Mouse (Mus musculus): ENCODE measurements around the gene Ccnf.

The Ccnf gene

DNA sequence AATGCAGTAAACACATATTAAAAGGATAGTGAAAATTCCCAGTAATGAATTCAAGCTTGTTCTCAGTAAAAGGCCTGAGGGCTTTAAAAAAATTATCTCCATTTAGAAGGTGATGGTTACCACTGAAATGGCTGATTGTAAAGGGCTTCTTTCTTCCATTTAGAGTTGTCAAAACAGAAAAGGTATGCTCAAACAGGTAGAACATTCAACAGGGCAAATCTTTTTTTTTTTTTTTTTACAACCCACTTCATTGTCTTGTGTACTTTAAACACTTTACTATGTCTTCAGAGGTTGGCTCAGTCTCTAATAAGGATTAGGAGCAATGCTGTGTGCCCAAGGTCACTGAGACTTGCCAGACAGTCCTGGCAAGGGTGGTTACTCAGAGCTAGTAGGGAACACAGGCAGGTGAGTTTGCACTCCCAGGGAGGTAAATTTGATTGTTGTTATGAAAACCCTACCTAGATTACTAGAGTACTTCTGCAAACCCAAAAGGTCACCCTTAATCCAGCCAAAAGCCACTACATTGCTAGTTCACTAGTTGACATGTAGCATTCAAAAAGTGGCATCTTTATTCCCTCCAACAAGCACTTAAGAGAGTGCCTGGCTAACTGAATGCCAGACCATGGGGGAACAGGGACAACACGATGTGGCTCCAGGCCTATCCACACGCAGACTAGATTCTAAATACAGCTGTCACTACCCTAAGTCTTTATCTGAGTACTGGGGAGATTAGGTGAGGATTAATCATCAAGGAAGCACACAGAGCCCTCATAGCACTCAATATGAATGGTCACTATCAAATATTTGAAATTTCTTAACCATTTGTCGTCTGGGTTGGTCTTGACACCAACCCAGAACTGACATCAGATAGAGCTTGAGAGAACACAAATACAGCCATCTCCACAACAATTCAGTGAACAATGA is 47.4 kb downstream of the Ccnf start:
- in situ Hi-C loops (cut with MboI, MseI) = no loop called here

DNA sequence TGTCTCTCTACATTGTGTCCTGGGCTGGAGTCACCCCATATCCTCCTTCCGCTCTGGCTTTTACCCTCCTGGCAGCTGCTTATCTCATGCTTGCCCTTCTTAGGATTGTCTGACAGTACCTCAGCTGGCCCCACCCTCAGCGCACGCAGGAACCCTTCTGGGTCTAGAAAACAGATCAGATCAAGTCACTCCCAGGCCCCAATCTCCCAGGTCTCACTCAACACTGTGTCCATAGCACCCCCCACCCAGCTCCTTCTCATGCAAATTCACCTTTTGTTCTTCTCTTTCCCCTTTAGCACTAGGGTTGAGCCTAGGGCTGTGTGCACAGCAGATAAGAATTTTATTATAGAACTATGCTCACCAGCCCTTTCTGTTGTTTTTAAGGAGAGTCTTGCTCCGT is 48.2 kb downstream of the Ccnf start:
- in situ Hi-C loops (cut with MboI, MseI) = no loop called here

DNA sequence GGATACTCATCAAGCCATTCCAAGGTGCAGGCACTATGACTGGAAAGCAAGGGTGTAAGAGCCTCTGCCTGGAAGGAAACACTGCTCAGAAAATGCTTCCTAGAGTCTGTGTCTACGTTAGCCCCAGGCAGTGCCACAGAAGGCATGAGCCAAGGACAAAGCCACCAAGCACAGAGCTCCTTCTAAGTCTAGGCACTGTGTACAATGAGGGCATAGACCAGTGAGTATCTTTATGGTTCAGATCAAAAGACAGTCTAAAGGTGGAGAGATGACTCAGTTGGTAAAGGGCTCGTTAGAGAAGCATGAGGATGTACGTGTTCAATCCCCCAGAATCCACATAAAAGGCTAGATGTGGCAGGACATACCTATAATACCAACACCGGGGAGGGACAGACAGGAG is 50.2 kb downstream of the Ccnf start:
- in situ Hi-C loops (cut with MboI, MseI) = no loop called here

DNA sequence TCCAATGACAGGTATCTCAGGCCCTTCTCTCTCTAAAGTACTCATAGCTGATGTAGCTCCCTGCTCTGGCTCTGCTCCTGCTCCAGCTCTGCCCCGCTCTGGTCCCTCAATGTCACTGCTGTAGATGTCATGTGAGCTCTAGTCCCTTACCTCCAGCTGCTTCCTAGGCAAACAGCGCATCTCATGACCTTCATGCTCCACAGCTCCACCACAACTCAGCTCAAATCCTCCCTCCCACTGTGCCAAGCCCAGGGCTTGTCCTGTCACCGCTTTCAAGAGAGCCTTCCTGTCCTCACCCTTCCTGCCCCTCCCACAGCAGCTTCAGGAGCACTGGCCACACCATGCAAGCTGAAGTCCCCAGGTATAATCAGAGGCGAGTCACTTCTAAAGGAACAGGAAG is 51.5 kb downstream of the Ccnf start:
- in situ Hi-C loops (cut with MboI, MseI) = no loop called here

DNA sequence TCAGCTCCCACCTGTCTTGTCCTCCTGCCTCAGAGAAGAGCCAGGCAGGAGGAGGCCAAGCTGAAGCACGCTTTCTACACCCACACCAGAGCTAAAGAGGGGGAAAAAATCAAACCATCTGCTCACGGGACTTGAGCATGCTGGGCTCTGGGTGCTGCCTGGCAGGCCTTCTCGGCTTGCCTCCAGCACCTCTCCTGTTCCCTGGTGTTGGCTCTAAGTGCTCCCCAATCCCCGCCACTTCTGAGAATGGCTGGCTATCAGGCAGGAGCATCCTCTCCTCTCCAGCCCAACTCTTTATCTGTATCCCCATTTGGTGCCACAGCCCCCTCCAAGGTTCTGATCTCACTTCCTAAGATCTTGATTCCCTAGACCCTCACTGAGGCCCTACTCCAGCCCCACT is 52.0 kb downstream of the Ccnf start:
- in situ Hi-C loops (cut with MboI, MseI) = no loop called here

- in situ Hi-C loops (cut with MboI, MseI) = no loop called here
Measured at GRCm38 (mm10) chr17:24197032-24197824, 54.1 kb downstream of the Ccnf start.

DNA sequence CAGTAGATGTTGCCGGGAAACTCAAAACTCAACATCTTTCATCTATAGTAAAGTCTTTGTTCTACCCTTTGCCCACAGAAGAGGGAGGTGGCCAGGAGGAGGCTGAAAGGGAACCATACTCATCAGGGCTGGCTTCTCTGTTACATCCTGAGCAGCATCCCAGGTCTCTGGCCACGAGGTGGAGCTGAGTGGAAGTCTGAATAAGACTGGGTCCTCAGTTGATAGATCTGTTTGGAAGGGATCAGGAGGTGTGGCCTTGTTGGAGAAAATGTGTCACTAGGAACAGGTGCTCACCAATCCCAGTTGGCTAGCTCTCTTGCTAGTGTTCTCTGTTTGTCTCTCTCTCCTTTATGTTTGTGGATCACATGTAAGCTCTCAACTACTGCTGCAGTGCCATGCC is 55.9 kb downstream of the Ccnf start:
- in situ Hi-C loops (cut with MboI, MseI) = no loop called here

DNA sequence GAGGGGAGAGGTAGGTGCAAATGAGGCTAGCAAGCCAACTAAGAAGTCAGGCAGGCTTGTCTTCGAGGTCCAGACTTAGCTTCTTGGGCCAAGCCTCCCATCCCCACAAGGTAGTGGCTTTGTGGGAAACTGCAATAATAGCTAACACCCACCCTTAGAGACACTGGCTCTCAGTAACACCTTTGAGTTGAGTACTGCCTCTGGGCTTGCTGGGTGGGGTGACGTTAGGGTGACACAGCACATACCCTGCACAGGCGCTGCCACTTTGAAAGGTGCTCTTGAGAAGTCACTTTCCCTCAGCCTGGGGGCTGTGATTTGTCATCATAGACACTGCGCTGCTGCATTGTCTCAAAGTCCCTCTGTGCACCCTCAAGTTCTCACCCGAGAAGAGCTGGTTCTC is 57.5 kb downstream of the Ccnf start:
- in situ Hi-C loops (cut with MboI, MseI) = no loop called here

DNA sequence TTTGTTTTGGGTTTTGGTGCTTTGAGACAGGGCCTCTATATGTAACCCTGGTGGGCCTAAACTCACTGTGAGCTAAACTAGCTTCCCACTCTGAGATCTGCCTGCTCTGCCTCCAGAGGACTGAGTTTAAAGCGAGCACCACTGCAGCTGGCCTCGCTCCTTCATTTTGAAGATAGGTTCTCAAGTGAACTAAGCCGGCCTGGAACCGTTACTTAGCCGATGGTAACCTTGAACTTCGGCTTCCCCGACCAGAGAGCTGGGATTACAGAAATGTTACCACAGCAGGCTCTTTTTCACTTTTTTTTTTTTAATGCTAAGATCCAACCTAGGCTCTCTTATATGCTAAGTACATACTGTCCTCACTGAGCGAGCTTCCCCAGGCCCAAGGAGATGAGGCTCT is 58.0 kb downstream of the Ccnf start:
- in situ Hi-C loops (cut with MboI, MseI) = no loop called here

DNA sequence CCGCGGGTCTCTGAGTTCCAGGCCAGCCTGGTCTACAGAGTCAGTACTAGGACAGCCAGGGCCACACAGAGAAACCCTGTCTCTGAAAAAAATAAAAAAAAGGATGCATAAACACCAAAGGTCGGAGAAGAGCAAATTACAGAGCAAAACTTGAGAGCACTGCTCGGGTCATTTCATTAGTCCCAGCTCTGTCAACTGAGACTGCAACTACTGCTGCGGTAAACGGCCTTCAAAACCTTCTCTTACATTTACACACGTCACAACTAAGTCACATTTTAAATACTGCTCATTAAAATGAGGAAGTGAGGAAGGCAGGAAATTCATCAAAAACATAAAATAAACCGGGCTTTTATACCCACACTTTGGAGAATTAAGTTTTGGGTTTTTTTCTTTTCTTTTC is 58.4 kb downstream of the Ccnf start:
- in situ Hi-C loops (cut with MboI, MseI) = no loop called here

GRCm38 (mm10) chr17:24191481-24191880 is 59.8 kb downstream of the Ccnf start:
- in situ Hi-C loops (cut with MboI, MseI) = no loop called here

DNA sequence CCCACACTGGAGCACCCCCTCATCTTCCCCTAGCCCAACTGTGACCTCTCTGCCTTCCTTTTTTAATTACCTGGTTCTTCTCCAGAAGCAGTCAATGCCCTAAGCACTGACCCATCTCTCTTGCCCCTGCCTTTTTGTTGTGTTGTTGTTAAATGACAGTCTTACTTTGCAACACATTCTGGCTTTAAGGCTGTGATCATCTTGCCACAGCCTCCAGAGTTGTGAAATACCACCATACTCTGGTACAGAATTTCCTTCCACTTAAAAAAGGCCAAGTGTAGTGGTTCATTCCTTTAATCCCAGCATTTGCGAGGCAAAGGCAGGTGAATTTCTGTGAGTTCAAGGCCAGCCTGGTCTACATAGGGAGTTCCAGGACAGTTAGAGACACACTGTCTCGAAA is 60.4 kb downstream of the Ccnf start:
- in situ Hi-C loops (cut with MboI, MseI) = no loop called here

- in situ Hi-C loops (cut with MboI, MseI) = no loop called here
Measured at GRCm38 (mm10) chr17:24174259-24174658, 77.0 kb downstream of the Ccnf start.

- in situ Hi-C loops (cut with MboI, MseI) = no loop called here
Measured at GRCm38 (mm10) chr17:24173423-24173822, 77.9 kb downstream of the Ccnf start.

Data from T-helper 17 cell (primary cell).